Mouse (Mus musculus) liver, adult 2 months (tissue): ENCODE measurements at regions not wholly inside any gene's neighbourhood (a gene's known extent, or its start where the extent isn't known, plus 50 kb on each side); places are given as distances from the start of the nearest gene placed in this dataset.

Experiments used
- CTCF ChIP-seq: fragments of 200-500 bp; IDR thresholded peaks from 2 replicates; pipeline ENCODE4 v1.5.1; 2011; ENCODE audit warnings: low read depth, low read length, control low read depth
- POLR2A ChIP-seq: fragments of 200-500 bp; IDR thresholded peaks from 2 replicates; pipeline ENCODE4 v1.6.1; 2011; ENCODE audit warnings: low read length, control low read depth; ENCODE audit not compliant: insufficient read depth; ENCODE audit errors: extremely low read depth

- TF ChIP-seq CTCF = no peak
- TF ChIP-seq POLR2A = no peak
Measured at GRCm38 (mm10) chr17:9150654-9151053, 162.5 kb downstream of the 1700010I14Rik start.
